Mouse (Mus musculus) heart, postnatal 0 days (tissue): Measurements from ENCODE around the gene Map1lc3b. TPM values are rescaled to one million over a fixed set of nuclear protein-coding genes. Genes with fewer than 3 reads are reported as not detected.
"Not testable (repeated sequence)": the region's sequence is repeated elsewhere in the genome, so short reads cannot be mapped to it uniquely, and the experiment has no call there.

Experiments
- ATAC-seq: fragments of 200-750 bp; cut with Nextera tagmentation; 2 replicates; pipeline ENCODE4 v1.8.0; 2017; ENCODE audit warnings: low read depth, moderate number of reproducible peaks, moderate library complexity; ENCODE audit not compliant: insufficient read depth
- DNase-seq: peaks from one replicate; pipeline ENCODE4 v3.0.0-alpha.2; 2016; ENCODE audit warnings: low spot score
- H3K27ac ChIP-seq: fragments of 300-500 bp; sonication (generic); 2 replicates; pipeline ENCODE4 v1.5.1; 2014; ENCODE audit warnings: low read depth, mild to moderate bottlenecking
- H3K27me3 ChIP-seq: fragments of 300-500 bp; sonication (generic); 2 replicates; pipeline ENCODE4 v1.6.1; 2014; ENCODE audit warnings: low read length, mixed read lengths; ENCODE audit not compliant: control insufficient read depth, insufficient read depth
- H3K36me3 ChIP-seq: fragments of 300-500 bp; sonication (generic); replicated peaks from 2 replicates; pipeline ENCODE4 v1.6.1; 2014; ENCODE audit warnings: low read length, mixed read lengths; ENCODE audit not compliant: control insufficient read depth, insufficient read depth
- H3K4me1 ChIP-seq: fragments of 300-500 bp; sonication (generic); 2 replicates; pipeline ENCODE4 v1.6.1; 2014; ENCODE audit warnings: antibody characterized with exemption; ENCODE audit not compliant: control insufficient read depth, insufficient read depth
- H3K4me2 ChIP-seq: fragments of 300-500 bp; sonication (generic); 2 replicates; pipeline ENCODE4 v1.6.1; 2014; ENCODE audit warnings: low read depth, mild to moderate bottlenecking, low read length, moderate library complexity
- H3K4me3 ChIP-seq: fragments of 300-500 bp; sonication (generic); 2 replicates; pipeline ENCODE4 v1.5.1; 2014; ENCODE audit warnings: low read depth, low read length
- H3K9ac ChIP-seq: fragments of 300-500 bp; sonication (generic); replicated peaks from 2 replicates; pipeline ENCODE4 v1.6.1; 2014; ENCODE audit warnings: low read depth, low read length, mixed read lengths
- H3K9me3 ChIP-seq: fragments of 300-500 bp; sonication (generic); replicated peaks from 2 replicates; pipeline ENCODE4 v1.6.1; 2016; ENCODE audit warnings: low read length; ENCODE audit not compliant: control insufficient read depth
- CTCF ChIP-seq: IDR thresholded peaks from 2 replicates; pipeline ENCODE4 v1.5.1; 2016; ENCODE audit warnings: antibody characterized with exemption, control low read depth, low read depth
- EP300 ChIP-seq: IDR thresholded peaks from 2 replicates; pipeline ENCODE4 v1.6.1; 2016; ENCODE audit warnings: antibody characterized with exemption, low read depth
- WGBS: fragments of 180-500 bp; shearing (Covaris S2); extraction: QIAGEN DNeasy Blood & Tissue Kit; methylation state at CpG from one replicate; pipeline ENCODE4 v1.1.7; 2014; 5-methylcytosine and 5-hydroxymethylcytosine counted together
- polyA plus RNA-seq: library from polyadenylated mRNA; unstranded; fragments of >200 nt; fragmentation: Nextera tagmentation; extraction: Ambion mirVana; gene quantifications from 2 replicates; pipeline ENCODE4 v1.2.1, GENCODE M21; 2015
- total RNA-seq: library from RNA; depleted of rRNA; stranded (reverse); fragments of >200 nt; gene quantifications from 2 replicates; pipeline ENCODE4 v1.2.3, GENCODE M21; 2014; ENCODE audit warnings: low replicate concordance

Gene Map1lc3b
- total and polyA plus RNA-seq, 2 experiments from 2014 or later, result 186 to 313 TPM

DNA sequence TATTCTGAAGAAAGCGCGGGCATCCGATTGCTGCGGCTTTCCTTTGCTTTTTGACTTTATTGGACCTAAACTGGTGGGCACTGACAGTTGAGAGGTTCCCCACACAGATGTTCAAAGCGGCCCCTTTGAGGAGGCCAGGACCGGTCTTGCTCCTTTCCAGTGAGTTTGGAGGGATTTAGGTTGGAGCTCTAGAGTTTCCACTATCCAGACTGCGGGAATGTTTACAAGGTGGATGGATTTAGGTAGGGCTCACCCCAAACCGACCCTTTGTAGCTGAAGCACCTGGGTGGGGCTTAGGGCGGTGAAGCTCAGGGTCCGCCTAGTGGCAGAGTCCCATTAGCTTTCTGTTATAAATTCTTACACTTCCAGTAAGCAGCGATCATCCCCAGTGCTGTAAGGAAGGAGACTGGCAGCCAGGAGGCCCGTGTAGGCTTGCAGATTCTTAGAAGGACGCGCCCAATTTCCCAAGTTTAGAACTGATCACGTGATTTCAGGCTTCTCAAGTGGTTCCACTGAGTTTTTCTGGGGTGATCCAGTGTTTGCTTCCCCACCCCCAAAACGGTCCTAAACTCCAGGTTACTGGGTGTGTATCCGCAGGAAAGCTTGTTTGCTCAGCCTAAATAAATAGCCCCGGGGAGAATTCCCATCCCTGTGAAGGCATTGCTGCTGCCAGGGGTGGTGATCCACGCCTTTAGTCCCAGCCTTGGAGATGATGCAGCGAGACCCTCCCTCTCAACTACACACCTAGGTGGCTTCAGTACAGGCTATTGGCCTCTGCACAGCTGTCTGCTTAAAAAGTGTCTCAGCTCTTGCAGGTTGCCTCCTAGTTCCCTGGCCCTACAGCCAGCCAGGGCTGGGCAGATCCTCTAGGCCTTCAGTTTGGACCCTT lies 1.3 kb downstream of the Map1lc3b start:
- peaks cover 13% of the 10 kb centered on the region for H3K4me1 ChIP-seq
- peak overlapping the region; percentile 87 for H3K27ac ChIP-seq
- ATAC-seq (peak; percentile 10; the same call in 1 of the 2 replicates), DNase-seq (peak; percentile 74)
- no peaks in the 10 kb centered on the region for H3K27me3 ChIP-seq
- WGBS, result 17% methylated on average over 20 of the region's 20 CpGs
- peaks cover 28% of the 10 kb centered on the region for H3K36me3 ChIP-seq
- peak; percentile 52 for TF ChIP-seq CTCF
- TF ChIP-seq EP300, result no peak
- H3K9me3 ChIP-seq, result no peaks in the 10 kb centered on the region
- H3K4me2 ChIP-seq, result peak overlapping the region; percentile 86
- H3K4me3 ChIP-seq, result peak overlapping the region; percentile 99
- H3K9ac ChIP-seq, result peak overlapping the region; percentile 98

GRCm38 (mm10) chr8:121593293-121593692 lies 3.1 kb downstream of the Map1lc3b start:
- 89% methylated on average over 5 of the region's 5 CpGs for WGBS
- no peak overlapping the region for H3K27ac ChIP-seq

GRCm38 (mm10) chr8:121593983-121594382 lies 3.8 kb downstream of the Map1lc3b start:
- peaks cover 13% of the 10 kb centered on the region for H3K4me1 ChIP-seq
- H3K9me3 ChIP-seq, result no peaks in the 10 kb centered on the region
- no peak overlapping the region for H3K9ac ChIP-seq
- no peak overlapping the region for H3K4me2 ChIP-seq
- TF ChIP-seq EP300 (no peak), CTCF (no peak)
- H3K27me3 ChIP-seq, result no peaks in the 10 kb centered on the region
- DNase-seq (peak; percentile 32), ATAC-seq (no peak)
- H3K36me3 ChIP-seq, result peaks cover 45% of the 10 kb centered on the region
- H3K27ac ChIP-seq, result peak overlapping the region; percentile 52
- H3K4me3 ChIP-seq, result no peak overlapping the region
- 63% methylated on average over 9 of the region's 9 CpGs for WGBS

More at GRCm38 (mm10) chr8:121593293-121593692, 3.1 kb downstream of the Map1lc3b start:
- peaks cover 13% of the 10 kb centered on the region for H3K4me1 ChIP-seq
- H3K27me3 ChIP-seq, result no peaks in the 10 kb centered on the region
- H3K9ac ChIP-seq, result no peak overlapping the region
- H3K9me3 ChIP-seq, result no peaks in the 10 kb centered on the region
- peaks cover 44% of the 10 kb centered on the region for H3K36me3 ChIP-seq
- DNase-seq, result no peak
- no peak for TF ChIP-seq CTCF
- TF ChIP-seq EP300, result no peak
- no peak for ATAC-seq
- no peak overlapping the region for H3K4me3 ChIP-seq
- H3K4me2 ChIP-seq, result no peak overlapping the region

GRCm38 (mm10) chr8:121597492-121597891 lies 7.3 kb downstream of the Map1lc3b start:
- H3K4me2 ChIP-seq, H3K9ac ChIP-seq, H3K27me3 ChIP-seq, H3K27ac ChIP-seq, H3K4me1 ChIP-seq, ATAC-seq, H3K4me3 ChIP-seq, H3K9me3 ChIP-seq, DNase-seq: not testable (repeated sequence)
- WGBS, result 67% methylated on average over 2 of the region's 2 CpGs
- H3K36me3 ChIP-seq, result peaks cover 75% of the 10 kb centered on the region

DNA sequence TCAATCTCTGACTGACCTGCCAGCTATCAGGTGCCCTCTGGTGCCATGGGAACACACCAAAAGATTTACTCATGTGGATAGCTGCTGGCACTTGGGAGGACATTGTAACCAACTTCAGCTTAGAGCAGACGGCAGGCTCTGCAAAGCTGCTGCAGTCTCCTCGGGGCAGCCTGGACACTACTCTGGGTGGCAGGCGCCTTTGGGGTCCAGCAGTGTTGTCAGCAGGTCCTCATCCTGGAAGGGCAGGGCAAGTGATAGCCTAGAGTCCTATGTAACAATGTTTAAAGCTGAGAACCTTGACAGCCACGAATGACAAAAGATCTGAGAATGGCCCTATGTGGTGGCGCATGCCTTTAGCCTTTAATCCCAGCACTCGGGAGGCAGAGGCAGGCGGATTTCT lies 8.0 kb downstream of the Map1lc3b start:
- no peak for ATAC-seq
- peaks cover 75% of the 10 kb centered on the region for H3K36me3 ChIP-seq

More for the DNA sequence above, 8.0 kb downstream of the Map1lc3b start:
- Histone ChIP-seq H3K27me3 (no peaks in the 10 kb centered on the region), H3K9ac (no peak overlapping the region), H3K4me2 (no peak overlapping the region), H3K4me1 (no peaks in the 10 kb centered on the region), H3K9me3 (no peaks in the 10 kb centered on the region), H3K27ac (no peak overlapping the region), H3K4me3 (no peak overlapping the region)
- no peak for DNase-seq
- no peak for TF ChIP-seq CTCF
- 88% methylated on average over 7 of the region's 7 CpGs for WGBS
